Mouse (Mus musculus): ENCODE data around the gene Tnxb.

GRCm38 (mm10) chr17:34660259-34660820 lies 10.0 kb upstream of the Tnxb start:
- TF ChIP-seq CTCF (IDR thresholded peaks at IDR 0.05; ENCODE audit: low read depth) (no peak), EP300 (IDR thresholded peaks at IDR 0.05; ENCODE audit: low read depth) (no peak)

Data from liver, postnatal 0 days (tissue).